Mouse (Mus musculus) limb, embryonic 14.5 days (tissue): ENCODE measurements around the gene Txlng. TPM values are rescaled to one million over a fixed set of nuclear protein-coding genes. Genes with fewer than 3 reads are reported as not detected.
A peak's percentile ranks its signal among the peaks of the same experiment; 100 is the strongest.
"Not testable (repeated sequence)": the region's sequence is repeated elsewhere in the genome, so short reads cannot be mapped to it uniquely, and the experiment has no call there.

Source experiments
- ATAC-seq: fragments of 200-750 bp; cut with Nextera tagmentation; 2 replicates; pipeline ENCODE4 v1.8.0; 2017; ENCODE audit warnings: low read depth, moderate number of reproducible peaks, moderate TSS enrichment; ENCODE audit not compliant: low FRiP score
- DNase-seq: peaks from one replicate; pipeline ENCODE4 v3.0.0-alpha.2; 2015; ENCODE audit warnings: low spot score
- H3K27ac ChIP-seq: fragments of 300-500 bp; sonication (generic); replicated peaks from 2 replicates; pipeline ENCODE4 v1.5.1; 2014; ENCODE audit warnings: low read depth, mild to moderate bottlenecking, low read length, moderate library complexity, mixed read lengths
- H3K27me3 ChIP-seq: fragments of 300-500 bp; sonication (generic); 2 replicates; pipeline ENCODE4 v1.6.1; 2014; ENCODE audit warnings: low read length, mixed read lengths; ENCODE audit not compliant: control insufficient read depth, insufficient read depth
- H3K36me3 ChIP-seq: fragments of 300-500 bp; sonication (generic); 2 replicates; pipeline ENCODE4 v1.6.1; 2014; ENCODE audit warnings: mild to moderate bottlenecking, low read length, moderate library complexity, mixed read lengths; ENCODE audit not compliant: control insufficient read depth, insufficient read depth
- H3K4me1 ChIP-seq: fragments of 300-500 bp; sonication (generic); 2 replicates; pipeline ENCODE4 v1.6.1; 2014; ENCODE audit warnings: antibody characterized with exemption, low read length, mixed read lengths; ENCODE audit not compliant: control insufficient read depth, insufficient read depth
- H3K4me2 ChIP-seq: fragments of 300-500 bp; sonication (generic); replicated peaks from 2 replicates; pipeline ENCODE4 v1.6.1; 2014; ENCODE audit warnings: low read depth, mild to moderate bottlenecking, low read length, moderate library complexity; ENCODE audit not compliant: severe bottlenecking
- H3K4me3 ChIP-seq: fragments of 300-500 bp; sonication (generic); replicated peaks from 2 replicates; pipeline ENCODE4 v1.5.1; 2014; ENCODE audit warnings: low read length
- H3K9ac ChIP-seq: fragments of 300-500 bp; sonication (generic); 2 replicates; pipeline ENCODE4 v1.6.1; 2014; ENCODE audit warnings: mild to moderate bottlenecking, low read depth, low read length, moderate library complexity; ENCODE audit not compliant: severe bottlenecking
- H3K9me3 ChIP-seq: fragments of 300-500 bp; sonication (generic); 2 replicates; pipeline ENCODE4 v1.6.1; 2016; ENCODE audit warnings: low read length; ENCODE audit not compliant: control insufficient read depth
- POLR2A ChIP-seq: fragments of 200-500 bp; IDR thresholded peaks from 2 replicates; pipeline ENCODE4 v1.8.0; 2012; ENCODE audit warnings: inconsistent platforms, mild to moderate bottlenecking, moderate library complexity, borderline replicate concordance; ENCODE audit not compliant: insufficient read depth, insufficient read length; ENCODE audit errors: extremely low read depth
- WGBS: fragments of 180-500 bp; shearing (Covaris S2); extraction: QIAGEN DNeasy Blood & Tissue Kit; methylation state at CpG from one replicate; pipeline ENCODE4 v1.1.7; 2014; 5-methylcytosine and 5-hydroxymethylcytosine counted together
- polyA plus RNA-seq, 2 experiments: library from polyadenylated mRNA; depleted of rRNA in 1 of 2; stranded (reverse) in 1 of 2; unstranded in 1 of 2; fragments of >200 nt; fragmentation: Nextera tagmentation in 1 of 2; extraction: Ambion mirVana in 1 of 2; gene quantifications; 2 replicates each; pipeline versions ENCODE4 v1.2.1 to v1.2.3; 2012 to 2014

Gene Txlng
- polyA plus RNA-seq, 2 experiments = 11.9 to 12.8 TPM

- Histone ChIP-seq H3K4me2 (peak overlapping the region; percentile 42), H3K9ac (peak overlapping the region; percentile 31; the same call in 1 of the 2 replicates), H3K4me3 (peak overlapping the region; percentile 50), H3K27ac (no peak overlapping the region), H3K9me3 (no peaks in the 10 kb centered on the region), H3K27me3 (no peaks in the 10 kb centered on the region), H3K4me1 (no peaks in the 10 kb centered on the region), H3K36me3 (no peaks in the 10 kb centered on the region)
- DNase-seq (no peak), ATAC-seq (no peak)
- WGBS = 50% methylated on average over 5 of the region's 5 CpGs
- no peak for TF ChIP-seq POLR2A
Observed at GRCm38 (mm10) chrX:162829741-162830140, 487 bp upstream of the Txlng start.

- H3K36me3 ChIP-seq = no peaks in the 10 kb centered on the region
- peak overlapping the region; percentile 50 for H3K4me3 ChIP-seq
- DNase-seq (no peak), ATAC-seq (peak; percentile 7; the same call in 1 of the 2 replicates)
- H3K27me3 ChIP-seq = no peaks in the 10 kb centered on the region
- H3K4me1 ChIP-seq = no peaks in the 10 kb centered on the region
- no peak overlapping the region for H3K27ac ChIP-seq
- H3K4me2 ChIP-seq = peak overlapping the region; percentile 76
- no peaks in the 10 kb centered on the region for H3K9me3 ChIP-seq
- no peak for TF ChIP-seq POLR2A
- WGBS = 23% methylated on average over 18 of the region's 20 CpGs
- H3K9ac ChIP-seq = peak overlapping the region; percentile 55
Observed at GRCm38 (mm10) chrX:162828783-162829182, 471 bp downstream of the Txlng start.

- no peaks in the 10 kb centered on the region for H3K9me3 ChIP-seq
- H3K27ac ChIP-seq = no peak overlapping the region
- DNase-seq = no peak
- peak overlapping the region; percentile 50 for H3K4me3 ChIP-seq
- H3K9ac ChIP-seq = no peak overlapping the region
- no peaks in the 10 kb centered on the region for H3K36me3 ChIP-seq
- WGBS = 40% methylated on average over 6 of the region's 6 CpGs
- TF ChIP-seq POLR2A = no peak
- no peak for ATAC-seq
- no peaks in the 10 kb centered on the region for H3K27me3 ChIP-seq
- H3K4me1 ChIP-seq = no peaks in the 10 kb centered on the region
- H3K4me2 ChIP-seq = peak overlapping the region; percentile 76
Observed at GRCm38 (mm10) chrX:162828016-162828415, 1.2 kb downstream of the Txlng start.

GRCm38 (mm10) chrX:162800371-162800770 lies 28.9 kb downstream of the Txlng start:
- DNase-seq = peak; percentile 56
- Histone ChIP-seq H3K9ac (no peak overlapping the region), H3K4me1 (no peaks in the 10 kb centered on the region), H3K9me3 (no peaks in the 10 kb centered on the region), H3K4me2 (no peak overlapping the region), H3K27ac (no peak overlapping the region), H3K36me3 (0 out of 2 replicates have a peak, but pooled peaks cover 3% of the 10 kb centered on the region), H3K4me3 (no peak overlapping the region), H3K27me3 (no peaks in the 10 kb centered on the region)
- no peak for TF ChIP-seq POLR2A
- no peak for ATAC-seq

- WGBS = 85% methylated on average over 5 of the region's 5 CpGs
- not testable (repeated sequence) for H3K4me2 ChIP-seq, H3K4me3 ChIP-seq, H3K27ac ChIP-seq, H3K27me3 ChIP-seq, ATAC-seq, H3K9me3 ChIP-seq, H3K9ac ChIP-seq, H3K4me1 ChIP-seq, DNase-seq
- peaks cover 12% of the 10 kb centered on the region; the same call in 1 of the 2 replicates for H3K36me3 ChIP-seq
Observed at GRCm38 (mm10) chrX:162791392-162791791, 37.9 kb downstream of the Txlng start.

GRCm38 (mm10) chrX:162788372-162788771 lies 40.9 kb downstream of the Txlng start:
- no peak overlapping the region for H3K9ac ChIP-seq
- no peak overlapping the region for H3K4me2 ChIP-seq
- H3K4me3 ChIP-seq = no peak overlapping the region
- peaks cover 16% of the 10 kb centered on the region for H3K36me3 ChIP-seq
- WGBS = 71% methylated on average over 1 of the region's 1 CpGs
- no peak for DNase-seq
- TF ChIP-seq POLR2A = no peak
- no peaks in the 10 kb centered on the region for H3K4me1 ChIP-seq
- H3K27me3 ChIP-seq = no peaks in the 10 kb centered on the region
- no peaks in the 10 kb centered on the region for H3K9me3 ChIP-seq
- no peak overlapping the region for H3K27ac ChIP-seq
- ATAC-seq = no peak
